Mouse (Mus musculus) spleen, adult 2 months (tissue): Measurements from ENCODE around the gene Cmya5. TPM values are rescaled to one million over a fixed set of nuclear protein-coding genes. Genes with fewer than 3 reads are reported as not detected.

Source experiments
- DNase-seq, 2 experiments: peaks; one replicate each; pipeline versions ENCODE4 v3.0.0 to v3.0.0-alpha.2; 2012 to 2021; ENCODE audit warnings: low spot score in 2 of 2, low read depth in 1 of 2
- H3K27ac ChIP-seq: fragments of 200-500 bp; 2 replicates; pipeline ENCODE4 v1.5.1; 2012; ENCODE audit warnings: low read length, inconsistent platforms; ENCODE audit not compliant: insufficient read depth
- H3K27me3 ChIP-seq: fragments of 200-500 bp; 2 replicates; pipeline ENCODE4 v1.6.1; 2012; ENCODE audit warnings: mild to moderate bottlenecking, moderate library complexity, low read length, inconsistent platforms; ENCODE audit not compliant: control insufficient read depth, insufficient read depth
- H3K36me3 ChIP-seq: fragments of 200-500 bp; 2 replicates; pipeline ENCODE4 v1.6.1; 2012; ENCODE audit warnings: mild to moderate bottlenecking, low read length, inconsistent platforms; ENCODE audit not compliant: control insufficient read depth, insufficient read depth
- H3K4me1 ChIP-seq: fragments of 200-500 bp; 2 replicates; pipeline ENCODE4 v1.6.1; 2011; ENCODE audit warnings: inconsistent platforms; ENCODE audit not compliant: control insufficient read depth, insufficient read depth, insufficient read length
- H3K4me3 ChIP-seq: fragments of 200-500 bp; 2 replicates; pipeline ENCODE4 v1.5.1; 2011; ENCODE audit warnings: mild to moderate bottlenecking, inconsistent platforms; ENCODE audit not compliant: insufficient read depth, insufficient read length; ENCODE audit errors: extremely low read depth
- CTCF ChIP-seq: fragments of 200-500 bp; IDR thresholded peaks from 2 replicates; pipeline ENCODE4 v1.5.1; 2011; ENCODE audit warnings: mild to moderate bottlenecking, inconsistent platforms; ENCODE audit not compliant: insufficient read depth, insufficient read length, insufficient replicate concordance; ENCODE audit errors: extremely low read depth
- POLR2A ChIP-seq: fragments of 200-500 bp; IDR thresholded peaks from 2 replicates; pipeline ENCODE4 v1.6.1; 2011; ENCODE audit warnings: low read depth, low read length, inconsistent platforms
- WGBS: fragments of 180-500 bp; shearing (Covaris S2); methylation state at CpG from one replicate; pipeline ENCODE4 v1.1.7; 2018; 5-methylcytosine and 5-hydroxymethylcytosine counted together
- polyA plus RNA-seq: library from polyadenylated mRNA; depleted of rRNA; stranded (reverse); fragments of >200 nt; gene quantifications from 2 replicates; pipeline ENCODE4 v1.2.3, GENCODE M21; 2012

Cmya5 gene
- polyA plus RNA-seq, 1 experiment = 0.13 TPM

- no peaks in the 10 kb centered on the region; the same call in 1 of the 2 replicates for H3K4me1 ChIP-seq
- H3K36me3 ChIP-seq = peaks cover 3% of the 10 kb centered on the region
- H3K27ac ChIP-seq = no peak overlapping the region
- TF ChIP-seq POLR2A = no peak
- no peak for TF ChIP-seq CTCF
- 44% methylated on average over 11 of the region's 11 CpGs for WGBS
- DNase-seq = no peak
- H3K4me3 ChIP-seq = peak overlapping the region; percentile 55; the same call in 1 of the 2 replicates
- H3K27me3 ChIP-seq = no peaks in the 10 kb centered on the region
Measured at GRCm38 (mm10) chr13:93143819-93144283, 673 bp downstream of the Cmya5 start.

GRCm38 (mm10) chr13:93141184-93141583 lies 3.3 kb downstream of the Cmya5 start:
- DNase-seq = no peak
- no peaks in the 10 kb centered on the region for H3K27me3 ChIP-seq
- H3K4me3 ChIP-seq = no peak overlapping the region
- no peak overlapping the region for H3K27ac ChIP-seq
- no peaks in the 10 kb centered on the region for H3K36me3 ChIP-seq
- H3K4me1 ChIP-seq = no peaks in the 10 kb centered on the region; the same call in 1 of the 2 replicates
- 93% methylated on average over 6 of the region's 6 CpGs for WGBS
- TF ChIP-seq CTCF (no peak), POLR2A (no peak)

GRCm38 (mm10) chr13:93138059-93138458 lies 6.5 kb downstream of the Cmya5 start:
- Histone ChIP-seq H3K4me3 (no peak overlapping the region), H3K27ac (no peak overlapping the region), H3K4me1 (no peaks in the 10 kb centered on the region), H3K36me3 (no peaks in the 10 kb centered on the region), H3K27me3 (no peaks in the 10 kb centered on the region)
- 95% methylated on average over 1 of the region's 1 CpGs for WGBS
- no peak for DNase-seq
- TF ChIP-seq POLR2A = no peak
- no peak for TF ChIP-seq CTCF

GRCm38 (mm10) chr13:93137098-93137497 lies 7.4 kb downstream of the Cmya5 start:
- TF ChIP-seq CTCF (no peak), POLR2A (no peak)
- Histone ChIP-seq H3K27ac (no peak overlapping the region), H3K36me3 (no peaks in the 10 kb centered on the region), H3K27me3 (no peaks in the 10 kb centered on the region), H3K4me1 (no peaks in the 10 kb centered on the region), H3K4me3 (no peak overlapping the region)
- WGBS = 93% methylated on average over 7 of the region's 7 CpGs
- no peak for DNase-seq

- TF ChIP-seq CTCF (no peak), POLR2A (no peak)
- H3K27me3 ChIP-seq = no peaks in the 10 kb centered on the region
- no peaks in the 10 kb centered on the region for H3K36me3 ChIP-seq
- H3K4me3 ChIP-seq = no peak overlapping the region
- 89% methylated on average over 1 of the region's 1 CpGs for WGBS
- no peak overlapping the region for H3K27ac ChIP-seq
- H3K4me1 ChIP-seq = no peaks in the 10 kb centered on the region
- DNase-seq = no peak
Measured at GRCm38 (mm10) chr13:93136251-93136650, 8.3 kb downstream of the Cmya5 start.

GRCm38 (mm10) chr13:93135501-93135900 lies 9.0 kb downstream of the Cmya5 start:
- Histone ChIP-seq H3K4me1 (no peaks in the 10 kb centered on the region), H3K4me3 (no peak overlapping the region), H3K27ac (no peak overlapping the region), H3K36me3 (no peaks in the 10 kb centered on the region), H3K27me3 (no peaks in the 10 kb centered on the region)
- TF ChIP-seq POLR2A (no peak), CTCF (no peak)
- no peak for DNase-seq
- WGBS = 83% methylated on average over 2 of the region's 2 CpGs

GRCm38 (mm10) chr13:93130674-93131073 lies 13.8 kb downstream of the Cmya5 start:
- TF ChIP-seq CTCF (no peak), POLR2A (no peak)
- no peak overlapping the region for H3K27ac ChIP-seq
- H3K4me1 ChIP-seq = no peaks in the 10 kb centered on the region
- H3K27me3 ChIP-seq = no peaks in the 10 kb centered on the region
- no peaks in the 10 kb centered on the region for H3K36me3 ChIP-seq
- no peak overlapping the region for H3K4me3 ChIP-seq
- no peak for DNase-seq
- WGBS = 86% methylated on average over 3 of the region's 3 CpGs
